Mouse (Mus musculus) lung, adult 2 months (tissue): ENCODE data around the gene Rab3ip. TPM values are rescaled to one million over a fixed set of nuclear protein-coding genes. Genes with fewer than 3 reads are reported as not detected.

ENCODE experiments used
- DNase-seq: peaks from one replicate; pipeline ENCODE4 v3.0.0; 2022
- H3K4me1 ChIP-seq: fragments of 200-500 bp; 2 replicates; pipeline ENCODE4 v1.6.1; 2011; ENCODE audit warnings: low read length; ENCODE audit not compliant: control insufficient read depth, insufficient read depth
- H3K4me3 ChIP-seq: fragments of 200-500 bp; replicated peaks from 2 replicates; pipeline ENCODE3; 2011; ENCODE audit warnings: low read depth, mild to moderate bottlenecking, control low read depth, low read length; ENCODE audit errors: extremely low read depth
- CTCF ChIP-seq: fragments of 200-500 bp; IDR thresholded peaks from 2 replicates; pipeline ENCODE4 v1.5.1; 2011; ENCODE audit warnings: mild to moderate bottlenecking, low read length, control low read depth; ENCODE audit not compliant: insufficient read depth
- POLR2A ChIP-seq: fragments of 200-500 bp; IDR thresholded peaks from 2 replicates; pipeline ENCODE4 v1.6.1; 2011; ENCODE audit warnings: low read depth, mild to moderate bottlenecking, control low read depth, low read length, borderline replicate concordance; ENCODE audit errors: extremely low read depth
- WGBS: fragments of 180-500 bp; shearing (Covaris S2); methylation state at CpG from one replicate; pipeline ENCODE4 v1.1.7; 2018; 5-methylcytosine and 5-hydroxymethylcytosine counted together
- polyA plus RNA-seq: library from polyadenylated mRNA; depleted of rRNA; stranded (reverse); fragments of >200 nt; gene quantifications from 2 replicates; pipeline ENCODE4 v1.2.3, GENCODE M21; 2012

The Rab3ip gene
- polyA plus RNA-seq, 1 experiment: 108 TPM

- H3K4me1 ChIP-seq: no peaks in the 10 kb centered on the region
- TF ChIP-seq CTCF (no peak), POLR2A (no peak)
- WGBS: 66% methylated on average over 15 of the region's 15 CpGs
- no peak for DNase-seq
- H3K4me3 ChIP-seq: no peak overlapping the region
Observed at GRCm38 (mm10) chr10:116908901-116909642, 41.5 kb downstream of the Rab3ip start.

- Histone ChIP-seq H3K4me1 (no peaks in the 10 kb centered on the region), H3K4me3 (no peak overlapping the region)
- no peak for DNase-seq
- TF ChIP-seq CTCF (no peak), POLR2A (no peak)
- 88% methylated on average over 9 of the region's 9 CpGs for WGBS
Observed at GRCm38 (mm10) chr10:116906794-116907193, 43.8 kb downstream of the Rab3ip start.

GRCm38 (mm10) chr10:116904503-116904908 is 46.1 kb downstream of the Rab3ip start:
- no peak for DNase-seq
- no peaks in the 10 kb centered on the region for H3K4me1 ChIP-seq
- no peak for TF ChIP-seq CTCF
- TF ChIP-seq POLR2A: no peak
- no peak overlapping the region for H3K4me3 ChIP-seq
- WGBS: 86% methylated on average over 10 of the region's 10 CpGs

GRCm38 (mm10) chr10:116896336-116897177 is 54.0 kb downstream of the Rab3ip start, which contains the start of gene Myrfl:
Myrfl (minus strand) TSS chr10:116896919.
- no peak within 1 kb of the TSS for H3K4me3 ChIP-seq
- no peaks in the 10 kb centered on the region for H3K4me1 ChIP-seq
- WGBS: 83% methylated on average over 17 of the region's 17 CpGs
- no peak for TF ChIP-seq CTCF
- no peak for TF ChIP-seq POLR2A
- DNase-seq: no peak

- WGBS: 86% methylated on average over 12 of the region's 12 CpGs
- no peaks in the 10 kb centered on the region for H3K4me1 ChIP-seq
- no peak overlapping the region for H3K4me3 ChIP-seq
- no peak for TF ChIP-seq POLR2A
- TF ChIP-seq CTCF: no peak
- DNase-seq: no peak
Observed at GRCm38 (mm10) chr10:116895108-116895833, 55.3 kb downstream of the Rab3ip start.

GRCm38 (mm10) chr10:116894540-116894939 is 56.0 kb downstream of the Rab3ip start:
- DNase-seq: no peak
- no peak overlapping the region for H3K4me3 ChIP-seq
- WGBS: 64% methylated on average over 6 of the region's 6 CpGs
- no peaks in the 10 kb centered on the region for H3K4me1 ChIP-seq
- TF ChIP-seq CTCF (no peak), POLR2A (no peak)

- no peak for DNase-seq
- no peaks in the 10 kb centered on the region for H3K4me1 ChIP-seq
- TF ChIP-seq POLR2A (no peak), CTCF (peak; percentile 22; the same call in 1 of the 2 replicates)
- WGBS: 17% methylated on average over 3 of the region's 3 CpGs
- H3K4me3 ChIP-seq: no peak overlapping the region
Observed at GRCm38 (mm10) chr10:116893753-116894152, 56.8 kb downstream of the Rab3ip start.

GRCm38 (mm10) chr10:116890587-116890986 is 60.0 kb downstream of the Rab3ip start:
- DNase-seq: no peak
- Histone ChIP-seq H3K4me1 (no peaks in the 10 kb centered on the region), H3K4me3 (no peak overlapping the region)
- TF ChIP-seq POLR2A (no peak), CTCF (no peak)
- WGBS: 63% methylated on average over 5 of the region's 5 CpGs

GRCm38 (mm10) chr10:116884552-116884951 is 66.0 kb downstream of the Rab3ip start:
- no peak for DNase-seq

GRCm38 (mm10) chr10:116883531-116883930 is 67.0 kb downstream of the Rab3ip start:
- TF ChIP-seq CTCF: no peak
- no peak for TF ChIP-seq POLR2A
- no peaks in the 10 kb centered on the region for H3K4me1 ChIP-seq
- DNase-seq: no peak
- WGBS: 48% methylated on average over 5 of the region's 5 CpGs
- no peak overlapping the region for H3K4me3 ChIP-seq

More at GRCm38 (mm10) chr10:116884552-116884951, 66.0 kb downstream of the Rab3ip start:
- TF ChIP-seq CTCF (no peak), POLR2A (no peak)
- WGBS: 65% methylated on average over 3 of the region's 3 CpGs
- Histone ChIP-seq H3K4me3 (no peak overlapping the region), H3K4me1 (no peaks in the 10 kb centered on the region)
